Mouse (Mus musculus): ENCODE data around the gene P4htm.
A peak's percentile ranks its signal among the peaks of the same experiment; 100 is the strongest.

The P4htm gene

GRCm38 (mm10) chr9:108546875-108547274, 50.6 kb downstream of the P4htm start:
- DNase-seq (ENCODE audit: low read depth, low spot score), result no peak

GRCm38 (mm10) chr9:108545986-108546385, 51.5 kb downstream of the P4htm start:
- no peak for DNase-seq (ENCODE audit: low read depth, low spot score)

- no peak for DNase-seq (ENCODE audit: low read depth, low spot score)
These were observed 56.6 kb downstream of the P4htm start for GRCm38 (mm10) chr9:108540846-108541245.

- no peak for DNase-seq (ENCODE audit: low read depth, low spot score)
These were observed 66.0 kb downstream of the P4htm start for GRCm38 (mm10) chr9:108531496-108531895.

GRCm38 (mm10) chr9:108530954-108531353, 66.5 kb downstream of the P4htm start:
- peak; percentile 48 for DNase-seq (ENCODE audit: low read depth, low spot score)

Data from retina, adult 2 months (tissue).